Mouse (Mus musculus) mammary gland, adult 2 months (tissue): Measurements from ENCODE around the gene Sgsh. TPM values are rescaled to one million over a fixed set of nuclear protein-coding genes. Genes with fewer than 3 reads are reported as not detected.

Source experiments
- polyA plus RNA-seq: library from polyadenylated mRNA; depleted of rRNA; stranded (reverse); fragments of >200 nt; gene quantifications from 2 replicates; pipeline ENCODE4 v1.2.3, GENCODE M21; 2012; ENCODE audit warnings: low replicate concordance; rRNA removed

Gene Sgsh
- 42.0 and 76.3 TPM in 2 replicates for polyA plus RNA-seq

GRCm38 (mm10) chr11:119355443-119356385, at the start of gene Sgsh, which contains the start of gene Slc26a11:
Gene Sgsh (minus strand): TSS chr11:119355536.
Gene Slc26a11 (plus strand): TSS chr11:119355557.

DNA sequence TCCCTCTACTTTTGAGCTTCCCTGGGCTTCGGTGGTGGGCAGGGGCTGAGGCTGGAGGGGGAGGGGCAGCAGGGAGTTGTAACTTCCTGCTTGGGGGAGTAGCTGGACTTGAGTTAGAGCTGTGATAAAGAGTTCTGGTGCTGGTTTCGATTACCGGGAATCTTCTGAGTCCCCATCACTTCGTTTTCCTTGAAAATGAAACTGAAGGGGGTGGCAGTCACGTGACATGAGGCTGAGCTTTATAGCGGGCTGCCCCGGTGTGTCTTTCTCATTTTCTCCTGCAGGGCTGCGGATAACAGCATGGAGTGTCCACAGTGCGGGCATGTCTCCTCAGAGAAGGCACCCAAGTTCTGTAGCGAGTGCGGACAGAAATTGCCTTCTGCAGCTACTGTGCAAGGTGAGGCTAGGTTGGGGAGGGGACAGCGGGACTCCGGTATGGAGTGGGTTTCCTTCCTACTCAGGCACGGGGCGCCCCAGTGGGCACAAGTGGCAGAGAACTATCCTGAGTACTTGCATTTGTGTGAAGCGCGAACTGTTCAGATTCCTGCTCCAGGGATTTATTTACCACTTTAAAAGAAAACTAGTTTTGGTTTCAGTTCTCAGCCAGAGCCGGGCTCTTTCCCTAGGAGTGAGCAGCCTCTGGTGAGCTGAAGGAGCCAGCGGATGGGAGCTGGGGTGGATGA, 37.6 kb upstream of the Sgsh start, which contains the start of gene Rnf213:
Gene Rnf213, plus strand, starts transcription at position 301 of the 683 bp plus-strand sequence.

DNA sequence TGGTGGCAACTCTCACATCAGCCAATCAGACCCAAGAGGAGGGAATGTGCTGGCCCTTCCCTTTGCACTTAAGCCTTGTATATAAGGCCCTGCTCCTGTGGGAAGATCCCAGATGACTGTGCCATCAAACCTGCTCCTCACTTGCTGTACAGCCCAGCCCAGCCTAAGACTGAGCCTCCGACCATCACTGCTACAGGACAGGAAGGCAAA, 47.8 kb downstream of the Sgsh start, which contains the start of gene Card14:
Gene Card14, plus strand, starts transcription at position 111 of the 210 bp plus-strand sequence.

DNA sequence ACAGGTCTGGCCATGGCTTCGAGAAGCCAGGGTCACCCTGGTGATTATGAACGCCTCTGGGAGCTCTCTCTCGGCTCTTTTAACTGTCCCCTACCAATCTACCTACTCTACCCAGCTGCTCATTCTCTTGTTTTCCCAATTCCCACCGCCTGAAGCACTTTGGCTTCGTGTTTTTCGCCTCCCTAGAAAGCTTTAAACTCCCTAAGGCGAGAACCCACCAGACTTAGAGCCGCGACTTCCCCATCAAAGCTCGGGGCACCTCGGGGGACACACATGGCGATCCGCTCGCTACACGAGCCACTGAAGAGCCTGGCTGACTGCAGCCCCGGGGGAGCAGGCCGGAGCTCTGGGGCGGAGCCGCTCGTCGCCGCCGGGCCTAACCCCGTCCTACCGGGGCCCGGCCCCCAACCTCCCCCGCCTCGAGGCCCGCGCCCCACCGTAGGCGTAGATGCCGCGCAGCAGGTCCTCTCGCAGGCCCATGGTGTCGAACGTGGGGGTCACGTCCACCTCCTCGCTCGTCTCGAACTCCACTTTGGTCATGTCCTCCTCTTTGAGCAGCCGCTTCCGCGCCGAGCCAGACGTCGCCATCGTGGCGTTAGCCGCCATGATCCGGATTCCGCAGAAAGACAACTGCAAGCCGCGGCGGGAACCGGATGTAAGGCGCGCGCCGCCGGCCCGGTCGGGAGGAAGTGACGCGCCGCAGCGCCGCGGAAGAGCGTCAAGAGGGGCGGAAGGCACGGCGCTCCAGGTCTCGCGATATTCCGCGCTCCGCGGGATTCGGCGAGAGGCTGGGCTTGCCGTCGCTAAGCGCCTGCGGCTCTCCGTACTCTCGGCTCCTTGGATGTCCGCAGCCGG, 55.7 kb downstream of the Sgsh start, which contains the start of gene Eif4a3:
Gene Eif4a3, minus strand, starts transcription at position 699 of the 855 bp plus-strand sequence.

Other genes with a start within 250 kb of the Sgsh start
- gene Tbc1d16, start 127.0 kb downstream of the Sgsh start, polyA plus RNA-seq = 12.8 and 13.2 TPM in 2 replicates
- gene Ccdc40, start 127.0 kb downstream of the Sgsh start, polyA plus RNA-seq = 0.27 and 0.32 TPM in 2 replicates
- gene Gaa, start 87.6 kb downstream of the Sgsh start, polyA plus RNA-seq = 229 and 234 TPM in 2 replicates
- gene Eif4a3, start 55.4 kb downstream of the Sgsh start, polyA plus RNA-seq = 69.8 and 80.1 TPM in 2 replicates
- 0.70 and 1.1 TPM in 2 replicates for gene Card14, start 47.8 kb downstream of the Sgsh start, polyA plus RNA-seq
- 29.0 and 58.3 TPM in 2 replicates for gene Slc26a11, start within 50 bp of the Sgsh start, polyA plus RNA-seq
- gene Rnf213, start 37.6 kb upstream of the Sgsh start, polyA plus RNA-seq = 29.6 and 44.8 TPM in 2 replicates
- gene Endov, start 135.8 kb upstream of the Sgsh start, polyA plus RNA-seq = 15.4 and 16.5 TPM in 2 replicates
- gene Nptx1, start 192.2 kb upstream of the Sgsh start, polyA plus RNA-seq = 0.17 and 0.18 TPM in 2 replicates
- gene Rptor, start 247.4 kb upstream of the Sgsh start, polyA plus RNA-seq = 26.3 and 33.4 TPM in 2 replicates